15 mouse cellular contexts compared by ENCODE assay signal in the genomic region with DNA sequence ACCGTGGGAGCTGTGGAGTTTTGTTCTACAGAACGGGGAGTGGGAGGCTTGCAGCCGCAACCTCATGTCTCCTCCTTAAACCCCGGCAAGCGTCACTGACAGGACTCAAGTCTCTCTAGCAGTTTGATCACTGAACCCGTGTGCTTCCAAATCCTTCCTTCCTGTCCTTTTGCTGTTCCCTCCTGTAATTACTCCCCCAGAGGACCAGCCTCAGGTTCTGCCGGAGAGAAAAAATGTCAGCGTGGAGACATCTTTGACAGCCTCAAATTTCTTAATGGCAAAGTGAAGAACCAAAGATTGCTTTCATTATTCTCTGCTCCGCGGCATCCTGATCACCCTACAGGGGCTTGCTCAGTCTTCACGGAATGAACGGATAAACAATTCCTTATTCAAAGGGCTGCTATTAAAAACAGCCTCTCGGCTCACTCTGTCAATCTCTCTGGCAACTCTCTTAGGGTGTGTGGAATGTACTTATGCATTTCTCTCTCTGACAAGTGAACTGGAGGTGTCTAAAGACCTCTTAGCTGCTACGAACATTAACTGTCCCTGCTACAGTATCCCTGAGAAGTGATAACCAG.
DNase-seq lines count a peak whose midpoint lies in the region; ATAC-seq lines count a peak whose summit lies in the region.
"Had no signal": no experiment of that assay in that cellular context is flagged by ENCODE, and none has a peak within 500 bp of the region (broad histone marks: within the 10 kb centered on the region; RNA-seq: fewer than 3 reads in every experiment).

No protein-coding gene starts in this region.

- peaks cover 53% of the 10 kb centered on the region for H3K4me1 ChIP-seq in heart, embryonic 13.5 days
- peaks cover 21% of the 10 kb centered on the region for H3K4me1 ChIP-seq in neural tube, embryonic 13.5 days (replicated peaks)
- H3K4me1 ChIP-seq in hindbrain, embryonic 14.5 days (replicated peaks; ENCODE audit: control insufficient read depth, insufficient read depth, low read length) = peaks cover 13% of the 10 kb centered on the region
- peaks cover 19% of the 10 kb centered on the region for H3K4me1 ChIP-seq in neural tube, embryonic 15.5 days
- H3K4me1 ChIP-seq: intestine, embryonic 15.5 days had no signal

- H3K27me3 ChIP-seq in heart, embryonic 13.5 days (replicated peaks) = no peaks in the 10 kb centered on the region
- H3K27me3 ChIP-seq in neural tube, embryonic 13.5 days = no peaks in the 10 kb centered on the region
- H3K27me3 ChIP-seq in hindbrain, embryonic 14.5 days (ENCODE audit: control insufficient read depth, insufficient read depth, low read length) = no peaks in the 10 kb centered on the region
- H3K27me3 ChIP-seq in neural tube, embryonic 15.5 days (replicated peaks) = no peaks in the 10 kb centered on the region
- H3K27me3 ChIP-seq: intestine, embryonic 15.5 days; limb, embryonic 13.5 days had no signal

- H3K27ac ChIP-seq in heart, embryonic 13.5 days (replicated peaks) = peak overlapping the region; percentile 72
- H3K27ac ChIP-seq in neural tube, embryonic 13.5 days (replicated peaks) = peak overlapping the region; percentile 68
- peak overlapping the region; percentile 39 for H3K27ac ChIP-seq in hindbrain, embryonic 14.5 days
- H3K27ac ChIP-seq in neural tube, embryonic 15.5 days (replicated peaks) = peak overlapping the region; percentile 75
- H3K27ac ChIP-seq: intestine, embryonic 15.5 days; limb, embryonic 13.5 days; stomach, postnatal 0 days had no signal

- ATAC-seq in heart, embryonic 13.5 days (ENCODE audit: extremely low read depth, insufficient number of reproducible peaks, low FRiP score, low TSS enrichment) = no peak
- ATAC-seq in neural tube, embryonic 13.5 days (ENCODE audit: low read depth) = 0 out of 2 replicates have a peak, but pooled peaks have one; percentile 9
- ATAC-seq in hindbrain, embryonic 14.5 days (ENCODE audit: low FRiP score) = 0 out of 2 replicates have a peak, but pooled peaks have one; percentile 21
- ATAC-seq in neural tube, embryonic 15.5 days (ENCODE audit: low FRiP score) = peak; percentile 22; the same call in 1 of the 2 replicates
- ATAC-seq: intestine, embryonic 15.5 days had no signal

- H3K9me3 ChIP-seq in heart, embryonic 13.5 days = no peaks in the 10 kb centered on the region
- no peaks in the 10 kb centered on the region for H3K9me3 ChIP-seq in neural tube, embryonic 13.5 days
- no peaks in the 10 kb centered on the region for H3K9me3 ChIP-seq in hindbrain, embryonic 14.5 days (ENCODE audit: control insufficient read depth, low read length)
- H3K9me3 ChIP-seq in neural tube, embryonic 15.5 days (replicated peaks) = no peaks in the 10 kb centered on the region
- H3K9me3 ChIP-seq: intestine, embryonic 15.5 days; limb, embryonic 13.5 days had no signal

- no peak for DNase-seq in heart, postnatal 25 days (ENCODE audit: low spot score)
- no peak for DNase-seq in neural tube, embryonic 10.5 days (ENCODE audit: extremely low spot score, low spot score)
- no peak for DNase-seq in hindbrain, embryonic 14.5 days (ENCODE audit: low spot score)
- DNase-seq in spleen, adult 18-20 months = no peak
- DNase-seq in spleen, postnatal 10 days (ENCODE audit: low spot score in 2 of 2) = no peak
- DNase-seq: cerebellum, adult 11-12 months; gastrocnemius, postnatal 25 days; right cerebral cortex, postnatal 25 days had no signal

- peak overlapping the region; percentile 55 for H3K4me2 ChIP-seq in heart, embryonic 13.5 days
- peak overlapping the region; percentile 15 for H3K4me2 ChIP-seq in neural tube, embryonic 13.5 days
- H3K4me2 ChIP-seq in hindbrain, embryonic 14.5 days (replicated peaks) = peak overlapping the region; percentile 15
- H3K4me2 ChIP-seq in neural tube, embryonic 15.5 days = peak overlapping the region; percentile 5
- H3K4me2 ChIP-seq: intestine, embryonic 15.5 days; limb, embryonic 13.5 days; lung, embryonic 14.5 days had no signal

- H3K36me3 ChIP-seq in heart, embryonic 13.5 days = no peaks in the 10 kb centered on the region
- peaks cover 4% of the 10 kb centered on the region; the same call in 1 of the 2 replicates for H3K36me3 ChIP-seq in neural tube, embryonic 13.5 days
- H3K36me3 ChIP-seq in hindbrain, embryonic 14.5 days (replicated peaks; ENCODE audit: control insufficient read depth, insufficient read depth) = 0 out of 2 replicates have a peak, but pooled peaks cover 3% of the 10 kb centered on the region
- H3K36me3 ChIP-seq in neural tube, embryonic 15.5 days = no peaks in the 10 kb centered on the region
- H3K36me3 ChIP-seq: intestine, embryonic 15.5 days; limb, embryonic 13.5 days had no signal

- WGBS in heart, embryonic 13.5 days = 39% methylated on average over 14 of the region's 14 CpGs
- 38% methylated on average over 14 of the region's 14 CpGs for WGBS in neural tube, embryonic 13.5 days
- 18% methylated on average over 14 of the region's 14 CpGs for WGBS in hindbrain, embryonic 14.5 days
- 22% methylated on average over 14 of the region's 14 CpGs for WGBS in neural tube, embryonic 15.5 days

- peak overlapping the region; percentile 22; the same call in 1 of the 2 replicates for H3K4me3 ChIP-seq in heart, embryonic 13.5 days
- H3K4me3 ChIP-seq in neural tube, embryonic 13.5 days = no peak overlapping the region
- H3K4me3 ChIP-seq in hindbrain, embryonic 14.5 days (replicated peaks; ENCODE audit: low read length) = no peak overlapping the region
- H3K4me3 ChIP-seq in neural tube, embryonic 15.5 days (replicated peaks) = no peak overlapping the region
- H3K4me3 ChIP-seq: intestine, embryonic 15.5 days; limb, embryonic 13.5 days had no signal

- intact Hi-C loops in heart, postnatal 25 days (cut with DNase I) = loop anchor here (5.0 kb wide), 1 partner anchor 58 kb away; no protein-coding TSS in a partner anchor

- peak overlapping the region; percentile 45; the same call in 1 of the 2 replicates for H3K9ac ChIP-seq in heart, embryonic 13.5 days
- H3K9ac ChIP-seq in neural tube, embryonic 13.5 days = no peak overlapping the region
- H3K9ac ChIP-seq in hindbrain, embryonic 14.5 days = no peak overlapping the region
- H3K9ac ChIP-seq in neural tube, embryonic 15.5 days (replicated peaks) = no peak overlapping the region
- H3K9ac ChIP-seq: intestine, embryonic 15.5 days; limb, embryonic 13.5 days; lung, embryonic 14.5 days had no signal

Comparison
In these comparisons a context has a peak if more than half of its experiments do, and no peak if none do; other contexts are left out.
1. H3K4me2 ChIP-seq: peak in every context shown above with its lines; median percentile 55 in heart, embryonic 13.5 days; 15 in neural tube, embryonic 13.5 days; 15 in hindbrain, embryonic 14.5 days; 5 in neural tube, embryonic 15.5 days.